Mouse (Mus musculus): ENCODE measurements at regions not wholly inside any gene's neighbourhood (a gene's known extent, or its start where the extent isn't known, plus 50 kb on each side); places are given as distances from the start of the nearest gene placed in this dataset.

- DNase-seq = peak; percentile 11
Measured at GRCm38 (mm10) chr7:119089931-119090330, 94.5 kb downstream of the Gpr139 start.

GRCm38 (mm10) chr7:119088537-119088936, 93.5 kb upstream of the Gprc5b start:
- no peak for DNase-seq

GRCm38 (mm10) chr7:119087723-119088419, 92.9 kb upstream of the Gprc5b start:
- DNase-seq = no peak

- DNase-seq = no peak
Measured at GRCm38 (mm10) chr7:119085696-119086451, 90.9 kb upstream of the Gprc5b start.

- peak; percentile 15 for DNase-seq
Measured at GRCm38 (mm10) chr7:119076712-119077619, 82.0 kb upstream of the Gprc5b start.

GRCm38 (mm10) chr7:119066026-119066425, 71.0 kb upstream of the Gprc5b start:
- no peak for DNase-seq

All from heart, postnatal 4 days (tissue).